Comparison of ENCODE assay signal across 8 mouse cellular contexts in the genomic region with DNA sequence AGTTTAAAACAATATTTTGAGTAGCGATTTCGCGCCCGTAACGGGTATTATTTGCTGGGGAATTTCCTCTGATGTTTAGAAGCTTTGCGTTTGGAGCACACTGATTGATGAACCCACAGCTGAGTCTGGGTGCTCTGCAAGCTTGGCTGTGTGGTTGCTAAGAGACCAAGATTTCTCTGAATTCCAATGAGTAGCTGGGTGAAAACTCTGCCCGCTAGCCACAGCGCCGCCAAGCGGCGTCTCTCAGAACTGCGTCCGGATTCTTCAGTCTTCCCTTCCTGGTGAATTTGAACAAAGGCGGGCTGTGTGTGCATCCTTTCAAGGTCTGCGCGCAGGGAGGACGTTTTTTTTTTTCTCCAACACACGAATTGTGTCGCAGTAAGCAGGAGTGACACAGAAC. TPM values are rescaled to one million over a fixed set of nuclear protein-coding genes. Genes with fewer than 3 reads are reported as not detected.
DNase-seq lines count a peak whose midpoint lies in the region; ATAC-seq and TF ChIP-seq lines count a peak whose summit lies in the region.

No protein-coding gene starts in this region.

- no peak overlapping the region for H3K9ac ChIP-seq in ES-Bruce4 (ENCODE audit: low read depth, poor library complexity, severe bottlenecking)
- peak overlapping the region; percentile 50; the same call in 1 of the 2 replicates for H3K9ac ChIP-seq in forebrain, embryonic 14.5 days (ENCODE audit: low read length)
- H3K9ac ChIP-seq in liver, embryonic 15.5 days = no peak overlapping the region
- 0 out of 2 replicates have a peak overlapping the region, but pooled peaks have one; percentile 5 for H3K9ac ChIP-seq in neural tube, embryonic 12.5 days
- no peak overlapping the region for H3K9ac ChIP-seq in stomach, postnatal 0 days (ENCODE audit: low read length)

- peak; percentile 91 for TF ChIP-seq CTCF in ES-Bruce4 (IDR thresholded peaks at IDR 0.05; ENCODE audit: low read depth, low read length)
- TF ChIP-seq CTCF in stomach, postnatal 0 days (IDR thresholded peaks at IDR 0.05; ENCODE audit: low read depth) = peak; percentile 98

- peak; percentile 86 for ATAC-seq in cerebellum, adult (ENCODE audit: insufficient number of reproducible peaks, low FRiP score, low TSS enrichment)
- ATAC-seq in forebrain, embryonic 14.5 days = peak; percentile 93
- 0 out of 2 replicates have a peak, but pooled peaks have one; percentile 23 for ATAC-seq in liver, embryonic 15.5 days (ENCODE audit: insufficient read depth)
- ATAC-seq in neural tube, embryonic 12.5 days (ENCODE audit: low FRiP score, low read depth) = peak; percentile 87
- peak; percentile 80 for ATAC-seq in stomach, postnatal 0 days (ENCODE audit: low FRiP score, low TSS enrichment)

- under 1% methylated on average over 19 of the region's 19 CpGs for WGBS in forebrain, embryonic 14.5 days
- 4% methylated on average over 19 of the region's 19 CpGs for WGBS in liver, embryonic 15.5 days (ENCODE audit: insufficient replicate concordance)
- WGBS in neural tube, embryonic 12.5 days = 1% methylated on average over 19 of the region's 19 CpGs
- WGBS in stomach, postnatal 0 days = under 1% methylated on average over 19 of the region's 19 CpGs

- H3K4me1 ChIP-seq in ES-Bruce4 (ENCODE audit: control insufficient read depth, insufficient read depth, low read length) = no peaks in the 10 kb centered on the region
- H3K4me1 ChIP-seq in forebrain, embryonic 14.5 days (ENCODE audit: control insufficient read depth, insufficient read depth, low read length) = peaks cover 8% of the 10 kb centered on the region; the same call in 1 of the 2 replicates
- peaks cover 15% of the 10 kb centered on the region for H3K4me1 ChIP-seq in liver, embryonic 15.5 days (replicated peaks)
- H3K4me1 ChIP-seq in neural tube, embryonic 12.5 days = peaks cover 10% of the 10 kb centered on the region; the same call in 1 of the 2 replicates
- 0 out of 2 replicates have a peak, but pooled peaks cover 2% of the 10 kb centered on the region for H3K4me1 ChIP-seq in stomach, postnatal 0 days (replicated peaks; ENCODE audit: control insufficient read depth, insufficient read depth)

- no peaks in the 10 kb centered on the region for H3K27me3 ChIP-seq in ES-Bruce4 (ENCODE audit: control insufficient read depth, insufficient read depth, low read length, poor library complexity, severe bottlenecking)
- H3K27me3 ChIP-seq in forebrain, embryonic 14.5 days (replicated peaks; ENCODE audit: control insufficient read depth, insufficient read depth, low read length) = no peaks in the 10 kb centered on the region
- H3K27me3 ChIP-seq in liver, embryonic 15.5 days = no peaks in the 10 kb centered on the region
- H3K27me3 ChIP-seq in neural tube, embryonic 12.5 days (replicated peaks) = no peaks in the 10 kb centered on the region
- no peaks in the 10 kb centered on the region for H3K27me3 ChIP-seq in stomach, postnatal 0 days (ENCODE audit: control insufficient read depth, insufficient read depth, low read length)

- no peak overlapping the region for H3K27ac ChIP-seq in ES-Bruce4 (ENCODE audit: insufficient read depth, low read length)
- H3K27ac ChIP-seq in forebrain, embryonic 14.5 days (ENCODE audit: low read depth, low read length) = peak overlapping the region; percentile 73
- no peak overlapping the region for H3K27ac ChIP-seq in liver, embryonic 15.5 days (replicated peaks)
- H3K27ac ChIP-seq in neural tube, embryonic 12.5 days = no peak overlapping the region
- no peak overlapping the region for H3K27ac ChIP-seq in stomach, postnatal 0 days (replicated peaks)

- TF ChIP-seq POLR2A in ES-Bruce4 (IDR thresholded peaks at IDR 0.05; ENCODE audit: insufficient read depth, low read length) = no peak

- peak overlapping the region; percentile 60 for H3K4me2 ChIP-seq in forebrain, embryonic 14.5 days (ENCODE audit: low read length)
- peak overlapping the region; percentile 38; the same call in 1 of the 2 replicates for H3K4me2 ChIP-seq in liver, embryonic 15.5 days
- H3K4me2 ChIP-seq in neural tube, embryonic 12.5 days (replicated peaks) = peak overlapping the region; percentile 52
- peak overlapping the region; percentile 50 for H3K4me2 ChIP-seq in stomach, postnatal 0 days (replicated peaks; ENCODE audit: low read depth)

- H3K9me3 ChIP-seq in ES-Bruce4 (replicated peaks; ENCODE audit: control insufficient read depth, insufficient read depth, low read length, poor library complexity, severe bottlenecking) = no peaks in the 10 kb centered on the region
- H3K9me3 ChIP-seq in forebrain, embryonic 14.5 days (replicated peaks; ENCODE audit: control insufficient read depth, low read length) = no peaks in the 10 kb centered on the region
- H3K9me3 ChIP-seq in liver, embryonic 15.5 days (replicated peaks) = no peaks in the 10 kb centered on the region
- H3K9me3 ChIP-seq in neural tube, embryonic 12.5 days = no peaks in the 10 kb centered on the region
- no peaks in the 10 kb centered on the region for H3K9me3 ChIP-seq in stomach, postnatal 0 days (ENCODE audit: control insufficient read depth, low read length)

- no peak overlapping the region for H3K4me3 ChIP-seq in ES-Bruce4 (ENCODE audit: low read depth, low read length)
- peak overlapping the region; percentile 19 for H3K4me3 ChIP-seq in forebrain, embryonic 14.5 days (ENCODE audit: low read depth, low read length)
- H3K4me3 ChIP-seq in liver, embryonic 15.5 days (replicated peaks) = 0 out of 2 replicates have a peak overlapping the region, but pooled peaks have one; percentile 19
- H3K4me3 ChIP-seq in neural tube, embryonic 12.5 days = 0 out of 2 replicates have a peak overlapping the region, but pooled peaks have one; percentile 14
- H3K4me3 ChIP-seq in stomach, postnatal 0 days (ENCODE audit: low read depth, low read length) = peak overlapping the region; percentile 2

- peak; percentile 99 for DNase-seq in forebrain, embryonic 14.5 days (ENCODE audit: low spot score)
- peak; percentile 93 to 98 for DNase-seq in heart, postnatal 10 days
- DNase-seq in kidney, postnatal 4 days = peak; percentile 98 to 99
- DNase-seq in stomach, postnatal 0 days (ENCODE audit: low spot score) = peak; percentile 95

- intact Hi-C loops in heart, postnatal 10 days (cut with DNase I) = loop anchor here (1.0 to 10.0 kb wide), 3 partner anchors 32 to 438 kb away; partner anchors contain the start of gene Crebl2

- TF ChIP-seq EP300 in ES-Bruce4 (IDR thresholded peaks at IDR 0.05; ENCODE audit: insufficient read depth, low read depth, low read length) = no peak
- no peak for TF ChIP-seq EP300 in stomach, postnatal 0 days (optimal IDR thresholded peaks at IDR 0.05)

- H3K36me3 ChIP-seq in ES-Bruce4 (ENCODE audit: control insufficient read depth, insufficient read depth, low read length, poor library complexity, severe bottlenecking) = no peaks in the 10 kb centered on the region
- H3K36me3 ChIP-seq in forebrain, embryonic 14.5 days (ENCODE audit: control insufficient read depth, insufficient read depth, low read length) = peaks cover 20% of the 10 kb centered on the region
- peaks cover 3% of the 10 kb centered on the region; the same call in 1 of the 2 replicates for H3K36me3 ChIP-seq in liver, embryonic 15.5 days (replicated peaks)
- peaks cover 25% of the 10 kb centered on the region for H3K36me3 ChIP-seq in neural tube, embryonic 12.5 days
- H3K36me3 ChIP-seq in stomach, postnatal 0 days (ENCODE audit: control insufficient read depth, insufficient read depth, low read length) = no peaks in the 10 kb centered on the region

RNA-seq across cellular contexts. Expression of gene Crebl2, which starts 33.2 kb away (rescaled TPM):
- polyA plus RNA-seq in ES-Bruce4 (2011; ENCODE audit: insufficient read depth, insufficient read length, low read depth, missing spikeins) = 6.1 and 7.6 TPM in 2 replicates
- polyA plus RNA-seq in forebrain, embryonic 14.5 days (2014; fragmentation: Nextera tagmentation; extraction: Ambion mirVana) = 1.8 and 2.9 TPM in 2 replicates
- 1 to 10 TPM; 4.7 to 5.4 TPM for total RNA-seq in heart, postnatal 10 days (2021)
- 2.1 and 2.4 TPM in 2 replicates for polyA plus RNA-seq in liver, embryonic 15.5 days (2015; fragmentation: Nextera tagmentation; extraction: Ambion mirVana)
- 2.8 and 3.1 TPM in 2 replicates for polyA plus RNA-seq in neural tube, embryonic 12.5 days (2016; fragmentation: Nextera tagmentation; extraction: Ambion mirVana)
- 4.3 and 4.7 TPM in 2 replicates for polyA plus RNA-seq in stomach, postnatal 0 days (2015; fragmentation: Nextera tagmentation; extraction: Ambion mirVana)

RNA-seq across cellular contexts. Expression of gene Gpr19, which starts 35.2 kb away (rescaled TPM):
- 26.3 and 26.8 TPM in 2 replicates for polyA plus RNA-seq in ES-Bruce4 (2011; ENCODE audit: insufficient read depth, insufficient read length, low read depth, missing spikeins)
- 42.4 and 46.2 TPM in 2 replicates for polyA plus RNA-seq in forebrain, embryonic 14.5 days (2014; fragmentation: Nextera tagmentation; extraction: Ambion mirVana)
- 1 to 10 TPM; 4.3 to 4.8 TPM for total RNA-seq in heart, postnatal 10 days (2021)
- polyA plus RNA-seq in liver, embryonic 15.5 days (2015; fragmentation: Nextera tagmentation; extraction: Ambion mirVana) = 5.6 and 5.7 TPM in 2 replicates
- 33.2 and 35.7 TPM in 2 replicates for polyA plus RNA-seq in neural tube, embryonic 12.5 days (2016; fragmentation: Nextera tagmentation; extraction: Ambion mirVana)
- 6.6 and 6.9 TPM in 2 replicates for polyA plus RNA-seq in stomach, postnatal 0 days (2015; fragmentation: Nextera tagmentation; extraction: Ambion mirVana)

RNA-seq across cellular contexts. Expression of gene Cdkn1b, which starts 57.1 kb away (rescaled TPM):
- polyA plus RNA-seq in ES-Bruce4 (2011; ENCODE audit: insufficient read depth, insufficient read length, low read depth, missing spikeins) = 37.2 and 38.4 TPM in 2 replicates
- 58.8 and 63.3 TPM in 2 replicates for polyA plus RNA-seq in forebrain, embryonic 14.5 days (2014; fragmentation: Nextera tagmentation; extraction: Ambion mirVana)
- total RNA-seq in heart, postnatal 10 days (2021) = 10 to 100 TPM; 45.1 to 53.5 TPM
- 13.3 and 14.1 TPM in 2 replicates for polyA plus RNA-seq in liver, embryonic 15.5 days (2015; fragmentation: Nextera tagmentation; extraction: Ambion mirVana)
- polyA plus RNA-seq in neural tube, embryonic 12.5 days (2016; fragmentation: Nextera tagmentation; extraction: Ambion mirVana) = 21.0 and 24.8 TPM in 2 replicates
- 11.7 and 14.4 TPM in 2 replicates for polyA plus RNA-seq in stomach, postnatal 0 days (2015; fragmentation: Nextera tagmentation; extraction: Ambion mirVana)

Comparison
In these comparisons a context has a peak if more than half of its experiments do, and no peak if none do; other contexts are left out.
1. H3K9ac ChIP-seq: peak in forebrain, embryonic 14.5 days (single experiment) and neural tube, embryonic 12.5 days (single experiment); none in ES-Bruce4 (single experiment), liver, embryonic 15.5 days (single experiment) and stomach, postnatal 0 days (single experiment).
2. ATAC-seq: peak in every context shown above with its lines; median percentile 93 in forebrain, embryonic 14.5 days; 87 in neural tube, embryonic 12.5 days; 86 in cerebellum, adult; 80 in stomach, postnatal 0 days; 23 in liver, embryonic 15.5 days.
3. Peak in every context shown above with its lines, with median percentiles within 50 percentile points of each other: DNase-seq and H3K4me2 ChIP-seq.